Mouse (Mus musculus): ENCODE data around the gene Tgfbr1.
"Not testable (repeated sequence)": the region's sequence is repeated elsewhere in the genome, so short reads cannot be mapped to it uniquely, and the experiment has no call there.

Gene Tgfbr1

GRCm38 (mm10) chr4:47349759-47350158 is 3.3 kb upstream of the Tgfbr1 start:
- DNase-seq: no peak

GRCm38 (mm10) chr4:47351386-47352049 is 1.5 kb upstream of the Tgfbr1 start:
- peak; percentile 62 to 83 for DNase-seq

GRCm38 (mm10) chr4:47352061-47352661 is 861 bp upstream of the Tgfbr1 start:
- peak in 1 of 2 experiments; percentile 44 for DNase-seq

DNA sequence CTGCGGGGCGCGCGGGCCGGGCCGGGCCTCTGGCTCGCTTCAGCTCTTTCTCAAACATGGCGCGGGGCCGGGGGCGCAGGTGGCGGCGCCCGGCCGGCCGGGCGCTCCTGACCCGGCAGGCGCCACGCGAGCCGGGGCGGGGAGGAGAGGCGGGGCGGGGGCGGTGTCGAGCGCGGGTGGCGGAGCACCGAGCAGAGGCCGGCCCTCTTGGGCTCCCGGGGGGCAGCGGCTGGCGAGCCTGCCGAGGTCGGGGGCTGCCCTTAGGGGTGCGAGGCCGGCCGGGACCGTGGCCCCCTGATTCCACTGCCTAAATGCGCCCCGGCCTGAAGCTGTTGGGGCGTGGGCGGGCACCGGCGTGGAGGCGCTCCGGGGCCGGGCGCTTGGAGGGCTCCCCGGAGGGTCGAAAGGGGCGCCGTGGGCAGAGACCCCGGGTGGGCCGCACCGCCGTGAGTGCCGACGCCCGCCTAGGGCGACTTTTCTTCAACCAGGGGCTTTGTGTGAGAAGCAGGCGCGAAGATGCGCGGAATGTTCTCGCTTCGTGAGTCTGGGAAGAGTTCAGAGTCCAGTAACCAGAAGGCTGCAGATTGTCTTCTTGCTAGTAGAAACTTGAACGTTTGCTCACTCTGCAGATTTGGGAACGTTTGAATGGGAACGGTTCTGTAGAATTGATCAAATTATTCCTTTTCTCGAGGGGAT is 542 bp downstream of the Tgfbr1 start:
- peak in 1 of 2 experiments; percentile 46 for DNase-seq

DNA sequence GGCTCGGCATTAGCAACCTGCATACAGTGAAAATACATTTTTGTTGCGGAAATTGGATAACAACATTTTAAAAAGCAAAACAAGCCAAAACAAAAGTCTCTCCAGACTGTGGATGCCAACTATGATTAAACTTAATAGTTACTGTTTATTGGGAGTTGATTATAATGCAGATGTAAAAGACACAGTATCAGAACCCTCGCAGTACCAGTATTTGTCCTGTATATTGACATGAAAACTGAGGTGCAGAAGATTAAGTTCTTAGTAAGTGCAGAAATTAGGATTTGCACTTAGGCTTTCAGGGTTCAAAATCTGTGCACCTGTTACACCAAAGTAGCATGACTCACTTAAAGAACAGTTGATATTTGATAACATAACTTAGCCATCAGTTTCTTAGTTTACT is 1.3 kb downstream of the Tgfbr1 start:
- DNase-seq: no peak

GRCm38 (mm10) chr4:47362662-47363061 is 9.6 kb downstream of the Tgfbr1 start:
- DNase-seq: no peak

DNA sequence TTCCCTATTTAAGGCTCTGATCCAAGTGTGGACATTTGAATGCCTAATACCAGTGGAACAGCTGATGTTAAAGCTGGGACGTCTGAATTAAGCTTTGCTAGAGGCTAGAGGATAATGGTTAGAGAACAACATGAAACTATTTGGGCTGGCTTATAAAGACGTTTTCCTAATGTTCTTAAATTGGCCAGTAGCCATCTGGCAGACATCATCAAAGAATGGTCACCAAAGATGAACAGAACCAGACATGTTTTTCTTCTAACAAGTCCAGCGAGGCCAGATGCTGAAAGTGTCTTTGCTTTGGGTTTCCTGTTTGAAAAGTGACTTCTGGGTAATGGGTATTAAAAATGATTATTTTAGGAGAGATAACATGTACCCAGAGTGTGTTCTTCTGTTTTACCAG is 10.1 kb downstream of the Tgfbr1 start:
- no peak for DNase-seq

DNA sequence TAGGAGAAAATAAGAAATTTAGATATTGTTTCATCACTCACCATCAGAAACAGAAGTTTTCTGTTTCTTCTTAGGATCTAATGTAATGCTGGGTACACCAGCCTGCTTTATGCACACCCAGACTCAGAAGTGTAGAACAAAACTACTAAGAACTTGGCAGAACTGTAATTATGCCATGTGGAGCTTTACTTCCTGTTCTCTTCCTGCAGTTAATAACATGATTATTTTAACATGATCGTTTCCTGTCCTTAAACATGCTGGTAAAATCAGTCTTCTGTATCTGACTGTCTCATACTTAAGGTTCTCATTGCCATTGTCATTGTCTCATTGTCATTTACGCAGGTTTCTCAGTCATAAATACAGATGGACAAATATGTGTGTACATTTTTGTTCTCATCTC is 15.7 kb downstream of the Tgfbr1 start:
- DNase-seq: no peak

- DNase-seq: no peak
Measured at GRCm38 (mm10) chr4:47378716-47379115, 25.7 kb downstream of the Tgfbr1 start.

DNA sequence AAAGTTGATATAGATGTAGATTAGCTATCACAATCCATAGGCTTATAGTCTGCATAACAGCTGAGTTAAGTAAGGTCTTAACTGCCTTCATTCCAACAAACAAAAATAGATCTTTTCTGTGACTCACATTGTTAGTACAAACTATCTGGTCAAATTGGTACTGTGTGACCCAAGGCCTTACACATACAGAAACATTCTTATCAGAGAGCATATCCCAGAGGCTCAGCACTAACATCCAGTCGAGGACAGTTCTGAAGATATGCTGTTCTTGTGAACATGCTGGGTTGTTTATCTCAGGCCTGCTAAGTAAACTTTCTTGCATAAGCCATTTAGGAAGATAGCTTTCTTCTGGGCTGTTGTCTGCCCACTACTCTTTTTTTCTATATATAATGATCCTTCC is 29.4 kb downstream of the Tgfbr1 start:
- DNase-seq: no peak

DNA sequence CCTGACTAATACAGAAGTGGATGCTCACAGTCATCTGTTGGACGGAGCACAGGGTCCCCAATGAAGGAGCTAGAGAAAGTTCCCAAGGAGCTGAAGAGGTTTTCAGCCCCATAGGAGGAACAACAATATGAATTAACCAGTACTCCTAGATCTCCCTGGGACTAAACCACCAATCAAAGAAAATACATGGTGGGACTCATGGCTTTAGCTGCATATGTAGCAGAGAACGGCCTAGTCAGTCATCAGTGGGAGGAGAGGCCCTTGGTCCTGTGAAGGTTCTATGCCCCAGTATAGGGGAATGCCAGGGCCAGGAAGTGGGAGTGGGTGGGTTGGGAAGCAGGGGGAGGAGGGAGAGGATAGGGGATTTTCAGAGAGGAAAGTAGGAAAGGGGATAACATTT is 38.9 kb downstream of the Tgfbr1 start:
- DNase-seq: not testable (repeated sequence)

DNA sequence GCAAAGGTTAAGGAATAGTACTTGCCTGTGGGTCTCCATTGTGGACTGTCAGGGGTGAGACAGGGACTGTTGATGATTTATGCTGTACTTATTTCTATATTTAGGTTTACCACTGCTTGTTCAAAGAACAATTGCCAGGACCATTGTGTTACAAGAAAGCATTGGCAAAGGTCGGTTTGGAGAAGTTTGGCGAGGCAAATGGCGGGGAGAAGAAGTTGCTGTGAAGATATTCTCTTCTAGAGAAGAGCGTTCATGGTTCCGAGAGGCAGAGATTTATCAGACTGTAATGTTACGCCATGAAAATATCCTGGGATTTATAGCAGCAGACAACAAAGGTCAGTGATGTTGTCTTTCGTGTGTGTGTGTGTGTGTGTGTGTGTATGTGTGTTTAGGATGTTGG is 43.2 kb downstream of the Tgfbr1 start:
- DNase-seq: no peak

DNA sequence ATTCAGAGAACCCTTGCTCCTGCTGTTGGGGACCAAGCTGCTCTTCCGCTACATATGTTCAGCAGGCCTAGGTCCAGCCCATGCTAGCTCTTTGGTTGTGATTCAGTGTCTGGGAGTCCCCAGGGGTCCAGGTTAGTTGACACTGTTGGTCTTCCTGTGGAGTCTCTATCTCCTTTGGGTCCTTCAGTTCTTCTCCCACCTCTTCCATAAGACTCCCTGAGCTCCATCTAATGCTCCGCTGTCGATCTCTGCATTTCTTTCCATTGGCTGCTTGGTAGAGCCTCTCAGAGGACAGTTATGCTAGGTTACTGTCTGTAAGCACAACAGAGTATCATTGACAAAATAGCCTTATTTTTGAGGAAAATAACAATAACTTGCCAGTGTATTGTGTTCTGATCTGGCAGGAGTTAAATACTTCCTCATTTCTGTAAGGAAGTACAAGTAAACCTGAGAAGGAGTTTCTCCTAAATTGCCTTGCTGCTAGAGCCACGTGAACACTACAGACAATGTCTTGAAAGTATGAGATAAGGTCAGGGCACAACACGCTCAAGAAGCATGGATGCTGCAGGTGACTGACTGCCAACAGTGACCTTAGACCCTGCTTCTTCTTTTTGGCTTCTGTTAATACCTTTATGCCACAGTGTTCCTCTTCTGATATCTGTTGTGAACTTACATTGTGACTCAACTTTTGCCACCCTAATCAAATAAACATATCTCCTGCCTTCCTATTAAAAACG is 45.1 kb downstream of the Tgfbr1 start:
- no peak for DNase-seq

DNA sequence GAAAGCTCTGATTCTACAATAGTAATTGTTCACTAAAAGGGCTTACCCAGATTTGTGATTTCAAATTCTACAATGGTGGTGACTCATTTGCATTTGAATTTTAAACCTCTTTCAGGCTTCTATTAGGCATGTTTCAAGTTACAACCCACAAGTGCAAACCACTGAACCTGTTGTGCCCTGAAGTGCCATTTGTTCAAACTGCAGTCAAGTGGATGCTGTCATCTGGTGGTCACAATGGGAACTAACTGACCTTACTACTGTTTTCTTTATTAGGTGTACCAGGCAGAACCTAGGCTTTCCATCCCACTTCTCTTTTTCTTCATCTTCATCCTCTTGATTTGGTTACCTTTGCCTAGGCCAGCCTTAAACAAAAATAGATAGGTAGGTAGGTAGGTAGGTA is 46.8 kb downstream of the Tgfbr1 start:
- no peak for DNase-seq

DNA sequence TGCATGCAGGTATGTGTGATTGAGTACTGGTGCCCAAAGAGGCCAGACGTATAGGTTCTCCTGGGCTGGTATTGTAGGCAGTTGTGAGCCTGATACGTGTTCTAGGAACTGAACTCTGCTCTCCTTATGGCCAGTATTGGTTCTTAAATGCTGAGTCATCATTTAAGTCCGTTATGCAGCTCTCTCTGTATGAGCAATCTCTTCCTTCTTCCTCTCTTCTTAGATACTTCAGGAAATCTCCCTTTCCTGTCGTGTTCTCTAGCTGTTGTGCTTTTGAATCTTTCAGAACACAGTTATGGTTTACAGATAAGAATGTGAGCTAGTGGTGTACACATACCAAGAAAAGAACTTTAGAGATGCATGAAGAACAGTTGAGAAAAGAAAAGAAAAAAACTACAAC is 47.3 kb downstream of the Tgfbr1 start:
- no peak for DNase-seq

DNA sequence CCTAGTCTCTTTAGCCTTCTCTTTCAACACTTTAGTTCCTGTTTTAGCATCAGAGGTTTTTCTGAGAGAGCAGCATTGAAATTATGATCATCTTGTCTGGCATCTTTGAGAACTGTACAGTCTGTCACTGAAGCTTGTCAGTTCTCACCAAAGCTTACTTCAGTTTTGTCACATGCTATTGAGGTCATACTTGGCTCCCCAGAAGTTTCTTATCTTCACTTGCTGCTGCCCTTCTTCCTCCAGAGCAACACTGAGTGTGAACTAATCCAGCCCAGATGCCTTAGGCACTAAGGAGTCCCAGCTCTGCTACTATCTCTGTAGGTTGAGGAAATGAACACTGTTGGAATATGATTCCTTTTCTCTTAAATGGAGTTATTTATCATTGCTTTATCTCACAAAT is 49.2 kb downstream of the Tgfbr1 start:
- DNase-seq: no peak

GRCm38 (mm10) chr4:47404536-47404935 is 51.5 kb downstream of the Tgfbr1 start:
- no peak for DNase-seq

GRCm38 (mm10) chr4:47407161-47407560 is 54.1 kb downstream of the Tgfbr1 start:
- no peak for DNase-seq

GRCm38 (mm10) chr4:47417871-47418270 is 64.8 kb downstream of the Tgfbr1 start:
- DNase-seq: no peak

DNA sequence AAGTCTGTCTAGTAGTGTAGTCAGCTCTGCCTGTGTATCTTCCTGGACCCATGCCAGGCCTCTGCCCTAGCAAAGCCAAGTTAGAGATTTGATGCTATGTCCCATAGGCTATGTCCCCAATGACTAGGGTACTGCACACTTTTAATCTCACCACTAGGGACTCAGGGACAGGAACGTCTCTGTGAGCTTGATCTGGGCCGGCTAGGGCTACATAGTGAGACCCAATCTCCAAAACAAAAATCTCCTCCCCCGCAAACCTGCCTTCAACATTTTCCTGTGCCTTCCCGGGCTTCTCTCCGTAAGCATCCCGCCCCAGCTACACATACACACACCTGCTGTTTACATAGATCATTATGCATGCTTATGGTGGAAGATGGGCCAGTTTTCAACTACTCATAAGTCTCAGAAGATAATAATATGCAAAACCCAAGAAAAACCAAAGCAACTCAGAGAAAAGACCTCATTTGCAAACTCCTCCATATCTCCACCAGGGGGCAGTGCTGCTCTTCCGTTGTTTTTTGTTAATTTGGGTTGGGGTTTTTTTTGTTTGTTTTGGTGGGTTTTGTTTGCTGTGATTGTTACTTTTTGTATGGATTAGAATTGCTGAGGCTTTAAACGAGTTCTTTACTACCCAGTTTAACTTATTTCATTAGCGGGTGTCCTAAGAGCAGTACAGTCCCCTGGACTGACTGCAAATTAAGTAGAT is 66.4 kb downstream of the Tgfbr1 start:
- no peak for DNase-seq

DNA sequence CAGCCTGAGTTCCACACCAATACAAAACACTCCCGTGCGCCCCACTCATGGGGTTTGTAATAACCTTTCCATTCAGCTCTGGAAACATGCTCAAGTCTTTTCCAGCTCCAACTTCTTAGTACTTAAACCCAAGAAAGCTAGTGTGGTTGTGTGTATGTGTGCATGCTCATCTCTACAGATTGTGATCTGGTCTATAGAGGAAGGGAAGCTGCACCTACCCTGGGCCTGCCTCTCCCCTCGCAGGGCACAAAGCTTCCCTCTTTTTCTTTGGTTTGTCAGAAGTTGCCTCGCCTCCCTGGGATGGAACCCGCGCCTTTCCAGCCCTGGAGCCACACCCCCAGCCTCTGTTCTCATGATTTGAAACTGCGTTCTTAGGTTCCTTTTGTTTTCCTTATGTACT is 67.2 kb downstream of the Tgfbr1 start:
- no peak for DNase-seq

- no peak for DNase-seq
Measured at GRCm38 (mm10) chr4:47422194-47422593, 69.2 kb downstream of the Tgfbr1 start.

DNA sequence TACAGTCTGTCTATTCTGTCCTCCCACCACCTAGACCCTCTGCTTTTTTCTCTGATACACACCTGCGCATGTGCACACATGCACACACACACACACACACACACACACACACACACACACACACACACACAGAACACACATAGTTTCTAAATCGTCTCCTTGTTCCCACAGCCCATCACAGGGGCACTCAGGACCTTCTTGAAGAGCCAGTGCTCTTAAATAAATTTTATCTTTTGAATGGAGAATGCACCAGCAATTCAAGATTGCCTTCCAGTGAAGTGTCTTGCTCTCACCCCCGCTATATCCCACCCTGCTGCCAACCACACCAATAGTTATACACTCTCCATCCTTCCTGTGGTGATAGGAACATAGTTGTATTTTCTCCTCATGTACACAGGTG is 69.9 kb downstream of the Tgfbr1 start:
- DNase-seq: no peak
